20 mouse cellular contexts compared by ENCODE assay signal in the genomic region with DNA sequence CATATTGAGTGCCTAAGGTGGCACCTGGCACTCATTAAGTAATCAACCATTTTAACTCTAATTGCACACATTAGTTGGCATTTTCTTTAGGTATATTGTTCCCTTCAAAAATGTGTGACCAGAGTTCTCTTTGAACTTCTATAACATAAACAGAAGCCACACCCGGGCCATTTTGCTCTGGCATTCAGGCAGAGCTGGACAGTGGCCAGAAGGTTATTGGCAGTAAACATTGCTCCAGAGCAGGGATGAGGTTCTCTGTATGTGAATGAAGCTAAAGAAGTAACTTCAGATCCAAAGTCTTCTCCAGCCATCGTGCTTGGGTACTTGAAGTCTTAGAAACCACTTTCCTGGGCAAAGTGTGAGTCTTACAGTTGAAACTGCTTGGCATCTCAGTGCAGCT. TPM values are rescaled to one million over a fixed set of nuclear protein-coding genes. Genes with fewer than 3 reads are reported as not detected.
"Had no signal": no experiment of that assay in that cellular context is flagged by ENCODE, and none has a peak within 500 bp of the region (broad histone marks: within the 10 kb centered on the region; RNA-seq: fewer than 3 reads in every experiment).

No protein-coding gene starts in this region.

- DNase-seq: kidney, adult 8-10 months; layer of hippocampus, postnatal 36 days; lung, adult 18-20 months; lung, postnatal 14 days; right cerebral cortex, adult 18-20 months; right cerebral cortex, postnatal 14 days; right cerebral cortex, postnatal 4 days; thymus, adult 2 months; thymus, postnatal 14 days; thymus, postnatal 4 days had no signal

- H3K27ac ChIP-seq: left cerebral cortex, adult 2 months; liver, embryonic 14.5 days; macrophage; midbrain, embryonic 12.5 days; midbrain, embryonic 15.5 days; neural tube, embryonic 12.5 days; neural tube, embryonic 15.5 days; stomach, postnatal 0 days had no signal

- H3K9ac ChIP-seq: liver, embryonic 14.5 days; midbrain, embryonic 12.5 days; midbrain, embryonic 15.5 days; neural tube, embryonic 12.5 days; neural tube, embryonic 15.5 days had no signal

- H3K9me3 ChIP-seq: midbrain, embryonic 12.5 days; midbrain, embryonic 15.5 days; neural tube, embryonic 12.5 days; neural tube, embryonic 15.5 days had no signal

- ATAC-seq: midbrain, embryonic 15.5 days had no signal

- H3K4me2 ChIP-seq: liver, embryonic 11.5 days; midbrain, embryonic 12.5 days; midbrain, embryonic 15.5 days; neural tube, embryonic 12.5 days; neural tube, embryonic 15.5 days had no signal

- H3K4me3 ChIP-seq: left cerebral cortex, adult 2 months; midbrain, embryonic 12.5 days; midbrain, embryonic 15.5 days; neural tube, embryonic 12.5 days; neural tube, embryonic 15.5 days had no signal

- H3K36me3 ChIP-seq: midbrain, embryonic 12.5 days; midbrain, embryonic 15.5 days; neural tube, embryonic 12.5 days; neural tube, embryonic 15.5 days had no signal

RNA-seq across cellular contexts. Expression of a gene that starts 3.9 kb away (rescaled TPM):
- total RNA-seq: megakaryocyte, adult 5-6 weeks had no signal
- polyA plus RNA-seq: macrophage had no signal
